Mouse (Mus musculus): ENCODE results near the gene Tyr. TPM values are rescaled to one million over a fixed set of nuclear protein-coding genes. Genes with fewer than 3 reads are reported as not detected.
"Not testable (repeated sequence)": the region's sequence is repeated elsewhere in the genome, so short reads cannot be mapped to it uniquely, and the experiment has no call there.

The Tyr gene
- 0.03 and 0.04 TPM in 2 replicates for polyA plus RNA-seq (2015; fragmentation: Nextera tagmentation; extraction: Ambion mirVana)

DNA sequence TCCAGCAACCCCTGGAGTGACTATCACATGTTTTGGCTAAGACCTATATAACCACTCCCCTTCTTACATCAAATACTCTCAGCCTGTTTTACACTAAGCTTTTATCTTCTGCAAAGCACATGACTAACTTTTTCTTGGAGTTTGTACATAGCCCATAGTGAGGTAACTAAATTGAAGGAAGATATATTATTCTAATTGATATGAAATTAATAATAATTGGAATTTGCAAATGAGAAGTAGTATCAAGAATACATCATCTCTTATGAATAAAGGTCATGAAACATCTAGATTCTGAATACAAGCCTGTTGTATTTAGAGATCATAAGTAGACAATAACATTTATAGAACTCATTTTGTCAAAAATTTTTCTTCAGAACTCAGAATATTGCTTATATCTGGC, at the start of gene Tyr:
Gene Tyr (minus strand): TSS at position 101 of the 400 bp plus-strand sequence.
- no peak for ATAC-seq
- H3K27me3 ChIP-seq: no peaks in the 10 kb centered on the region
- H3K9me3 ChIP-seq (replicated peaks): no peaks in the 10 kb centered on the region
- H3K4me2 ChIP-seq: no peak within 1 kb of the TSS
- H3K27ac ChIP-seq: no peak within 1 kb of the TSS
- no peaks in the 10 kb centered on the region for H3K4me1 ChIP-seq
- H3K36me3 ChIP-seq (ENCODE audit: poor library complexity, severe bottlenecking): no peaks in the 10 kb centered on the region
- H3K4me3 ChIP-seq: no peak within 1 kb of the TSS
- H3K9ac ChIP-seq: no peak within 1 kb of the TSS

GRCm38 (mm10) chr7:87539031-87539430, 45.7 kb upstream of the Tyr start:
- H3K4me2 ChIP-seq: no peak overlapping the region
- ATAC-seq: no peak
- no peak overlapping the region for H3K9ac ChIP-seq
- no peaks in the 10 kb centered on the region for H3K36me3 ChIP-seq (ENCODE audit: poor library complexity, severe bottlenecking)
- no peak overlapping the region for H3K4me3 ChIP-seq
- H3K27ac ChIP-seq: no peak overlapping the region
- no peaks in the 10 kb centered on the region for H3K9me3 ChIP-seq (replicated peaks)
- H3K27me3 ChIP-seq: no peaks in the 10 kb centered on the region
- no peaks in the 10 kb centered on the region for H3K4me1 ChIP-seq

DNA sequence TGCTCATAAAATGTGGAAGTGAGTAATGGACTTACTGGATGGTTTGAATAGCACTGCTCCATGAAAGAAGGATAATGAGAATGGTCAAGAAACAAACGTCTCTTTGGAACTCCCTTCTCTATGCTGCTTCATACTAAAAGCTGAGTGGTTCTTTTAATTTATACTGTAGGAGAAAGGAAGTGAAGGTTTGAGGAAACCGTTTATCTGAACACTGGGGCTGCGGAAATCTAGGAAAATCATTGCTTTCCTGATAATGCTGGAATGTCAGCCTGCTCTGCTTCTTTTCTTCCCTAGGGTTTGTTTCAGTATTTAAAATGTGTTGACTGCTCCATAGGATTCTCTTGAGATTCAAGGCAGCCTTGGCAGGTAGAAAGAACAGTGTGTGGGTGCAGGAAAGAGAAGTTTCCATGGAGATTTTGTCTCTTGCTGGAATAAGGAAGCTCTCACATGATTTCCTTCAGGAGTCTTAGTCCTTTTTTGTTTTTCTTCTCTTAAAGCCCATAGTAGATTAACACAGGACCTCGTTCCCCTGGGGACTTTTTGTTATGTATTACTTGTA, 891 bp upstream of the Tyr start:
- Histone ChIP-seq H3K4me2 (no peak overlapping the region), H3K27me3 (no peaks in the 10 kb centered on the region), H3K27ac (no peak overlapping the region), H3K4me3 (no peak overlapping the region), H3K9me3 (replicated peaks) (no peaks in the 10 kb centered on the region), H3K9ac (no peak overlapping the region), H3K4me1 (no peaks in the 10 kb centered on the region), H3K36me3 (ENCODE audit: poor library complexity, severe bottlenecking) (no peaks in the 10 kb centered on the region)
- no peak for ATAC-seq
- WGBS: 15% methylated on average over 4 of the region's 4 CpGs

DNA sequence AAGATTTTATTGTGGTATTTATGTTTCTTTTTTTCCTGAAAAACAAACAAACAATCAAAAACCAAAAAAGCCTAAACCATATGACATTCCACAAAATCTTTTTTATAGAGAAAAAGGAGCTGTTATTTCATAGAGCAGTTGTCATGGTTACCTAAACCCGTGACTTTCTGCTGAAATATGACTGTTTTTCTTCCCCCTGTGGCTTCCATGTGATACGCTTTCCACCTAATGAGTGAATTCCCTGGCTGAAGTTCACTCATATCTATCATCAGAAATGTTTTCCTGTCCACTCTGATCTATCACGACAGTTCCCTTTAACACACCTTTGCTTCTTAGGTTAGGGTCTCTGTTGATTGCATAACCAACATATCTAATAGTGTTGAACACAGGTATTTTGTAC, 5.3 kb downstream of the Tyr start:
- Histone ChIP-seq H3K27me3 (no peaks in the 10 kb centered on the region), H3K9me3 (replicated peaks) (no peaks in the 10 kb centered on the region), H3K4me1 (no peaks in the 10 kb centered on the region), H3K4me2 (no peak overlapping the region), H3K27ac (no peak overlapping the region), H3K4me3 (no peak overlapping the region), H3K9ac (no peak overlapping the region), H3K36me3 (ENCODE audit: poor library complexity, severe bottlenecking) (no peaks in the 10 kb centered on the region)
- ATAC-seq: no peak
- whole genome bisulfite sequencing: 74% methylated on average over 3 of the region's 3 CpGs

DNA sequence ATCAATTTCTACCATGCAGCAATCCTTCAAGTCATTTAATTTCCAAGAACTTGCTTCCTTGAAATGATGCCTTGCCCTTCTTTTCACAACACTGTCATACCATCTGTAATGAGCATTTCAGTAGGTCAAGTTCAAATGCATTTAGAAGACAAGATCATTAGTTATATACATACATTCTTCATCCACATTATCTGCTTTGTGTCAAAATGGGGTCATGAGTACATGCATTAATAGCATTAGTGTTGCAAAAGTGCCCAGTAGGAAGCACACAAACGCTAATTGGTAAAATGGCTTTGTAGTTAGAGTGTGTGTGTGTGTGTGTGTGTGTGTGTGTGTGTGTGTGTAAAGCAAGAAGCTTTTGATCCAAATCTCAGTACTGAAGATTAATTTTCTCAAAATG, 80.0 kb downstream of the Tyr start:
- H3K36me3 ChIP-seq (ENCODE audit: poor library complexity, severe bottlenecking): no peaks in the 10 kb centered on the region
- no peak overlapping the region for H3K4me2 ChIP-seq
- no peaks in the 10 kb centered on the region for H3K9me3 ChIP-seq (replicated peaks)
- 65% methylated on average over 1 of the region's 1 CpGs for WGBS
- H3K27ac ChIP-seq: no peak overlapping the region
- H3K27me3 ChIP-seq: no peaks in the 10 kb centered on the region
- H3K4me3 ChIP-seq: no peak overlapping the region
- ATAC-seq: no peak
- no peak overlapping the region for H3K9ac ChIP-seq
- no peaks in the 10 kb centered on the region for H3K4me1 ChIP-seq

DNA sequence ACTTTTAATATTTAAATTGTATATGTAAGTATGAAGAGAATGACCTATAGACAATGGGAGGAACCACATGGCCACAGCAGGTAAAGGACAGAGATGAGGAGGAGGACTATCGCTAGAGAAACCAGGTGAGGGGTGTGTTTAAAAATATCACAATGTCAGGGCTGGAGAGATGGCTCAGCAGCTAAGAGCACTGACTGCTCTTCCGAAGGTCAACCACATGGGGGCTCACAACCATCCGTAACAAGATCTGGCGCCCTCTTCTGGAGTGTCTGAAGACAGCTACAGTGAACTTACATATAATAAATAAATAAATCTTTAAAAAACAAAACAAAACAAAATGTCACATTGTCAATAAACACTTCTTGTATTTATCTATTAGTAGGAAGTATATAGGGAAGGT, 81.9 kb downstream of the Tyr start:
- not testable (repeated sequence) for H3K9ac ChIP-seq; H3K4me3 ChIP-seq; H3K27ac ChIP-seq; H3K4me2 ChIP-seq; H3K36me3 ChIP-seq (ENCODE audit: poor library complexity, severe bottlenecking); H3K4me1 ChIP-seq; H3K27me3 ChIP-seq; ATAC-seq; H3K9me3 ChIP-seq (replicated peaks)
- 10% methylated on average over 4 of the region's 4 CpGs for WGBS

DNA sequence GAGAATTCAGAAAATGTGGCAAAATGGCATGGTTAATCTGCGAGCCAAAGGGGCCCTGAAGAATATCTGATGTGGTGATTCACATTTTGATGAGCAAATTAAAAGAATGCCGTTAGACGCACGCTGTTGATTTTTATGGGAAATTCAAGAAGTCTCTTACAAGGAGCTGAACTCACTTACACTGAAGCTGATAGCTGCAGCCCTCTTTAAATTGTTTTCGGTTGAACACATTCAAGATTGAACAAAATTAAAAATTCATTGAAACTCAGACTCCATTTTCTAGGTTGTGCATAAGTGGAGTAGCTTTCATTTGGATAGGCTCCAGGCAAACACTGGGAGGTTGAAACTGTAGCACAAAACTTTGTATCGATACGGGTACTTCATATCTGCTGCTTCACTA, 96.3 kb downstream of the Tyr start:
- Histone ChIP-seq H3K27me3 (no peaks in the 10 kb centered on the region), H3K4me2 (no peak overlapping the region), H3K27ac (no peak overlapping the region), H3K36me3 (ENCODE audit: poor library complexity, severe bottlenecking) (no peaks in the 10 kb centered on the region), H3K4me3 (no peak overlapping the region), H3K9ac (no peak overlapping the region), H3K9me3 (replicated peaks) (no peaks in the 10 kb centered on the region), H3K4me1 (no peaks in the 10 kb centered on the region)
- WGBS: 90% methylated on average over 7 of the region's 7 CpGs
- ATAC-seq: no peak

DNA sequence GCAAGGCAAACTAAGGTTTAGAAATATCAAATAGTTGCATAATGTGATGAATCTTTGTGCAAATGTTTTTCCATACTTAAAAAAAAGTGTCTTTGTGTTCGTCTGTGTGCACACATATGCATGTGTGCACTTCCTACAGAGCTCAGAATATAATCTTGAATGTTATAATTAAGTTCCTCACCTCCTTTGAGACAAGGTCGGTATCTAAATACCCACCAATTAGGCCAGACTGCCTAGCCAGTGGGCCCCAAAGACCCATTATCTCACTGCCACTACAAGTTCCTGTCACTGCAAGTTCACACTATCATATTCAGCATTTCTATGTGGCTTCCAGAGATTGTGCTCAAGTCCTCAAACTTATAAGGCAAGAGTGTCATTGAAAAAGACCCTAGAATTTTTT, 118.4 kb downstream of the Tyr start:
- Histone ChIP-seq H3K27me3 (no peaks in the 10 kb centered on the region), H3K4me3 (no peak overlapping the region), H3K4me2 (no peak overlapping the region), H3K36me3 (ENCODE audit: poor library complexity, severe bottlenecking) (no peaks in the 10 kb centered on the region), H3K27ac (no peak overlapping the region), H3K4me1 (no peaks in the 10 kb centered on the region), H3K9me3 (replicated peaks) (no peaks in the 10 kb centered on the region), H3K9ac (no peak overlapping the region)
- 56% methylated on average over 2 of the region's 2 CpGs for whole genome bisulfite sequencing
- no peak for ATAC-seq

Other genes with a start within 250 kb of the Tyr start
- 1.7 and 1.9 TPM in 2 replicates for gene Nox4, start 247.4 kb downstream of the Tyr start, polyA plus RNA-seq (2015; fragmentation: Nextera tagmentation; extraction: Ambion mirVana)
- 7.0 and 7.7 TPM in 2 replicates for gene Grm5, start 90.7 kb upstream of the Tyr start, polyA plus RNA-seq (2015; fragmentation: Nextera tagmentation; extraction: Ambion mirVana)